8 mouse cellular contexts compared by ENCODE assay signal in the genomic region with DNA sequence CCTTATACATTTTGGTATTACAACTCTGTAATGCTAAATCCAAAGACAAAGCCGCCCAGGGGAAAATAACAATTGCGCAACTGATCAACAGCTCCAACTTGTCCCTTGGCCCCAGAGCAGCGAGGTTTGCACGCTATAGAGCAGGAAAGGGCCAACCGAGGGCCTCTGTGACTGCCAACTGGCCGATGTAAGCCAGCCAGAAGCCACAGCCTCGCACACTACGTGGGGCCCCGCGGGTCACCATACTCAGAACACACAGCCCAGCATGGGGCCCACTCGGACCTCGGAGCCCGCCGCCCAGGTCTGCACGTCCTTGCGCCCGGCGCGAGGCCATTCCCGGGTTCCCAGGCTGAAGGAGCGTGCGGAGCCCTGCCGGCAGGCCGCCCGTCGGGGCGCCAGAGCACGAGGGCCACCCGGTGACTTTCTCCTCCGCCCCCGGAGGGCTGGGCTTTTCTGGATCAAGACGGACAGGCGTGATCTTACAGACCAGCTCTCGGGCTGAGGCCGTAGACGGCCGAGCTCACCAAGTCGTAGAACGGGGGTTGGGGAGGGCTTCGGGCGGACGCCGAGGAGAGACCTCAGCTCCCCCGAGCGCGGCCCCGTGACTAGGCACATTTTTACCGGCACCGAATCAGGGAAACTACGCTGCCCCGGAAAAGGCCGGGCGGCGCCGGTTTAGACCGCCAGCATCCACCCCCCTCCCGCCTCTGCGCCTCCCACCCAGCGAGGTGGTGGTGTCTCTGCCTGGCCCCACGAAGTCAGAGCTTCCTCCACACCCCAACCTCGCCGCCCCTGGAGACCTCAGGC. TPM values are rescaled to one million over a fixed set of nuclear protein-coding genes. Genes with fewer than 3 reads are reported as not detected.
A peak's percentile ranks its signal among the peaks of the same experiment; 100 is the strongest.
DNase-seq lines count a peak whose midpoint lies in the region; ATAC-seq lines count a peak whose summit lies in the region.

No protein-coding gene starts in this region.

- peak overlapping the region; percentile 82 for H3K9ac ChIP-seq in embryonic facial prominence, embryonic 15.5 days
- peak overlapping the region; percentile 78 for H3K9ac ChIP-seq in limb, embryonic 15.5 days

- ATAC-seq in embryonic facial prominence, embryonic 15.5 days (ENCODE audit: insufficient number of reproducible peaks, low FRiP score, low TSS enrichment, low read depth), result peak; percentile 78
- ATAC-seq in limb, embryonic 15.5 days (ENCODE audit: insufficient number of reproducible peaks, low FRiP score, low TSS enrichment, low read depth), result peak; percentile 56

- peak overlapping the region; percentile 98 for H3K27ac ChIP-seq in embryonic facial prominence, embryonic 15.5 days (replicated peaks)
- H3K27ac ChIP-seq in limb, embryonic 15.5 days, result peak overlapping the region; percentile 96

- H3K27me3 ChIP-seq in embryonic facial prominence, embryonic 15.5 days, result no peaks in the 10 kb centered on the region
- H3K27me3 ChIP-seq in limb, embryonic 15.5 days, result no peaks in the 10 kb centered on the region

- WGBS in embryonic facial prominence, embryonic 15.5 days, result under 1% methylated on average over 62 of the region's 62 CpGs
- under 1% methylated on average over 62 of the region's 62 CpGs for WGBS in limb, embryonic 15.5 days

- H3K4me2 ChIP-seq in embryonic facial prominence, embryonic 15.5 days (replicated peaks), result peak overlapping the region; percentile 83
- H3K4me2 ChIP-seq in limb, embryonic 15.5 days, result peak overlapping the region; percentile 84

- no peaks in the 10 kb centered on the region for H3K36me3 ChIP-seq in embryonic facial prominence, embryonic 15.5 days
- no peaks in the 10 kb centered on the region for H3K36me3 ChIP-seq in limb, embryonic 15.5 days

- peak overlapping the region; percentile 89 for H3K4me3 ChIP-seq in embryonic facial prominence, embryonic 15.5 days (replicated peaks)
- H3K4me3 ChIP-seq in limb, embryonic 15.5 days, result peak overlapping the region; percentile 78

- H3K9me3 ChIP-seq in embryonic facial prominence, embryonic 15.5 days (replicated peaks), result no peaks in the 10 kb centered on the region
- H3K9me3 ChIP-seq in limb, embryonic 15.5 days, result no peaks in the 10 kb centered on the region

- peaks cover 43% of the 10 kb centered on the region for H3K4me1 ChIP-seq in embryonic facial prominence, embryonic 15.5 days
- H3K4me1 ChIP-seq in limb, embryonic 15.5 days, result peaks cover 28% of the 10 kb centered on the region

- peak; percentile 96 for DNase-seq in 3T3-L1 (ENCODE audit: low read depth, low spot score)
- peak; percentile 70 to 86 for DNase-seq in adrenal gland, postnatal 4 days (ENCODE audit: low spot score in 2 of 2)
- DNase-seq in heart, adult 8-10 months (ENCODE audit: low spot score), result peak; percentile 96
- DNase-seq in kidney, adult 9 months, result peak; percentile 98
- DNase-seq in monocyte, adult 2 months (ENCODE audit: low read depth in 1 of 2, low spot score in 2 of 2), result peak; percentile 64 to 86
- DNase-seq in spleen, postnatal 36 days (ENCODE audit: low spot score in 2 of 2), result peak; percentile 84 to 85

RNA-seq across cellular contexts. Expression of a gene that starts 0.9 kb away (rescaled TPM):
- total RNA-seq in adrenal gland, postnatal 4 days (2021), result 10 to 100 TPM; 71.3 to 80.4 TPM
- 50.7 and 56.1 TPM in 2 replicates for polyA plus RNA-seq in embryonic facial prominence, embryonic 15.5 days (2015; fragmentation: Nextera tagmentation; extraction: Ambion mirVana)
- total RNA-seq in heart, adult 8-10 months (2022), result 10 to 100 TPM; 57.9 to 75.1 (median 64.5) TPM
- polyA plus RNA-seq in limb, embryonic 15.5 days (2015; fragmentation: Nextera tagmentation; extraction: Ambion mirVana), result 40.7 and 45.2 TPM in 2 replicates

RNA-seq across cellular contexts. Expression of a gene that starts 44.5 kb away (rescaled TPM):
- total RNA-seq in adrenal gland, postnatal 4 days (2021), result 100 to 1,000 TPM; 525 to 570 TPM
- polyA plus RNA-seq in embryonic facial prominence, embryonic 15.5 days (2015; fragmentation: Nextera tagmentation; extraction: Ambion mirVana), result 242 and 268 TPM in 2 replicates
- total RNA-seq in heart, adult 8-10 months (2022), result 100 to 1,000 TPM; 132 to 185 (median 159) TPM
- 243 and 306 TPM in 2 replicates for polyA plus RNA-seq in limb, embryonic 15.5 days (2015; fragmentation: Nextera tagmentation; extraction: Ambion mirVana)

Comparison
In these comparisons a context has a peak if more than half of its experiments do, and no peak if none do; other contexts are left out.
1. Peak in every context shown above with its lines: DNase-seq, ATAC-seq, H3K4me3 ChIP-seq and H3K27ac ChIP-seq.